Mouse (Mus musculus): ENCODE measurements at regions not wholly inside any gene's neighbourhood (a gene's known extent, or its start where the extent isn't known, plus 50 kb on each side); places are given as distances from the start of the nearest gene placed in this dataset.
A peak's percentile ranks its signal among the peaks of the same experiment; 100 is the strongest.

- no peak for DNase-seq (ENCODE audit: low spot score)
Measured at GRCm38 (mm10) chr9:31582947-31583346, 118.7 kb upstream of the Tmem45b start.

DNA sequence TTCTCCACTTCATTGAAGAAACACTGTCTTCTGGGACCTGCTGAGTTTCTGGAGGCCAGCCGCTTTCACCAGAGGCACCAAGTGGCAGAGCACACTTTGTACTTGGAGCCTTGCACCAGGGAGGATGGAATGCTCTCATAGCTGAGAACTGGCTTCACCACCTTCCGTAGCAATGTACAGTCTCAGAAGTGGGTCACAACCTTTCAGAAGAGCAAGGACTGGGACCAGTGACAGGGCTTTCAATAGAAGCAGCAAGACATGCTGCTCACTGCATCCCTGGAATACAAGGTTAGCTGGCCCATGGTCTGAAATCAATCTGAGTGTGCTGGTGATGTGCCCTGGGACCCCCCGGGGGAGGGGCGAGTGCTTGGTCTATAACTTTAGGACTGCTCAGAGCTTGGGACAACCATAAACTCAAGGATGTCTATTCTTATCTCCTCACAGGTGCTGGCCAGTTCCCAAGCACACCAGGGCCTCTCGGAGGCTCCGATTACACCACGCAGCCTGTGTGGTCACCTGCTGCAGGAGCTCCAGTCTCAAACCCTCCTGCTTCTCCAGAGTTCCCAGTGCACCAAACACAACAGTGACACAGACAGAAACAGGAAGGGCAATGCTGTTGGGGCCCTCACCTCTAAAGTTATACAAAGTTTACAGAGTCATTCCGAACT, 114.4 kb upstream of the Tmem45b start:
- no peak for DNase-seq (ENCODE audit: low spot score)

- DNase-seq (ENCODE audit: low spot score), result no peak
Measured at GRCm38 (mm10) chr9:31577066-31577465, 112.8 kb upstream of the Tmem45b start.

- no peak for DNase-seq (ENCODE audit: low spot score)
Measured at GRCm38 (mm10) chr9:31567029-31567428, 102.8 kb upstream of the Tmem45b start.

GRCm38 (mm10) chr9:31566257-31567007, 102.2 kb upstream of the Tmem45b start:
- no peak for DNase-seq (ENCODE audit: low spot score)

DNA sequence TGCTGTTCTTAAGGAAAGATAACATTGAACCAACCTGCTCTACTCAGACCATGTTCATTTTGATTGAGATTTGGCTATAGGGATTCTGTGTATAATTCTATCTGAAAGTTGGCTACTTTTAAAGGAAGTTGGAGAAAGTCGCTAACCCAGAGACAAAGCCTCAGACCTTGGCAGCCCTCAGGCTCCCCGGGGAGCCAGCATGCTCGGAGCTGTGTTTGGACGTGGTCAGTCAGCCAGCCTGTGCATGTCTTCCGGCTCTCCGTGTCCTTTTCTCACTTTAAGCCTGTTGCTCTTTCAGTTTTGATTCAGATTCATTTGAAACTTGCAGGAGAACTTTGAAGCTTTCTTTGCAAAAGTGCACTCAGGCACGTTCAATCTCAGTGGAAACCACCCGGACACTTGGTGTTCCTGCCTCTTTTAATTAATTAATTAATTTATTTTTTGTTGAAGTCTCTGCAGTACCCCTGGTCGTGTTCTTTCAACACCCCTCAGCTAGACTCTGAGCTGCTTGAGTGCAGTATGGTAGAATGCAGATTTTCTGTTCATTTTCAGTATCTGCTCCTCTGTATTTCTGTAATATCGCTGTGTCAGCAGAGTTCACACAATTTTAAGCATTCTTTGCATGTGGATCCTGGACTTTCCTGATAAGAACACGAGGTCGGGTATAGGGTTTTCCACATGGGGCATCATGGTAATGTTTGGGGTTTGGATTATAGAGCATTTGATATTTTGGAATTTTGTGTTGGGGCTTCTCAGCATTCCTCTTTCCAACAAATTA, 100.9 kb upstream of the Tmem45b start:
- DNase-seq (ENCODE audit: low spot score), result no peak

- DNase-seq (ENCODE audit: low spot score), result no peak
Measured at GRCm38 (mm10) chr9:31563541-31563940, 99.3 kb upstream of the Tmem45b start.

- no peak for DNase-seq (ENCODE audit: low spot score)
Measured at GRCm38 (mm10) chr9:31560226-31560556, 95.9 kb upstream of the Tmem45b start.

GRCm38 (mm10) chr9:31559506-31560225, 95.4 kb upstream of the Tmem45b start:
- no peak for DNase-seq (ENCODE audit: low spot score)

GRCm38 (mm10) chr9:31543691-31544052, 79.4 kb upstream of the Tmem45b start:
- DNase-seq (ENCODE audit: low spot score), result no peak

GRCm38 (mm10) chr9:31542909-31543690, 78.8 kb upstream of the Tmem45b start:
- peak; percentile 31 for DNase-seq (ENCODE audit: low spot score)

GRCm38 (mm10) chr9:31541615-31542191, 77.4 kb upstream of the Tmem45b start:
- no peak for DNase-seq (ENCODE audit: low spot score)

GRCm38 (mm10) chr9:31538458-31539210, 74.4 kb upstream of the Tmem45b start:
- DNase-seq (ENCODE audit: low spot score), result no peak

DNA sequence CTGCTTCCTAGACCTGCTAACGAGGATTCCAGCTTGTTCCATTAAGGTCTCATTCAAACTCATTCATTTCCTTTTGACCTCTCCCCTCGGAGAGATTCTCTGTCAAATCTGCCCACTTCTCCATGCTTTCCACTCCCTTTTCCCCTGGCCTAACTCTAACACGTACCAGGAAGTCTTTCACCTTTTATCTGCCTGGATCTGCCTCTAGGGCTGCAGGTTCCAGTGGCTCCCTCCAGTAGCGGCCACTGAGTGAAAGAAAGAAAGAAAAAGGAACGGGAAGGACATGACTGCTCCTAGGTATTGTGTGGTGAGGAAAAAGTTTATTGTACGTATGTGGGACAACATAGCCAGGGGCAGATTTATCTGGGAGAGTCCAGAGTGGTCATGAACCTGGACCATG, 64.8 kb upstream of the Tmem45b start:
- no peak for DNase-seq (ENCODE audit: low spot score)

GRCm38 (mm10) chr9:31527216-31527615, 63.0 kb upstream of the Tmem45b start:
- DNase-seq (ENCODE audit: low spot score), result no peak

All from T-cell, adult 2 months (primary cell).